Mouse (Mus musculus) frontal cortex, postnatal 10 days (tissue): ENCODE results near the gene Nfkbia.

ENCODE experiments used
- DNase-seq, 2 experiments: peaks; one replicate each; pipeline ENCODE4 v3.0.0; 2022; ENCODE audit warnings: low spot score in 2 of 2, mixed read lengths in 1 of 2

Gene Nfkbia

DNA sequence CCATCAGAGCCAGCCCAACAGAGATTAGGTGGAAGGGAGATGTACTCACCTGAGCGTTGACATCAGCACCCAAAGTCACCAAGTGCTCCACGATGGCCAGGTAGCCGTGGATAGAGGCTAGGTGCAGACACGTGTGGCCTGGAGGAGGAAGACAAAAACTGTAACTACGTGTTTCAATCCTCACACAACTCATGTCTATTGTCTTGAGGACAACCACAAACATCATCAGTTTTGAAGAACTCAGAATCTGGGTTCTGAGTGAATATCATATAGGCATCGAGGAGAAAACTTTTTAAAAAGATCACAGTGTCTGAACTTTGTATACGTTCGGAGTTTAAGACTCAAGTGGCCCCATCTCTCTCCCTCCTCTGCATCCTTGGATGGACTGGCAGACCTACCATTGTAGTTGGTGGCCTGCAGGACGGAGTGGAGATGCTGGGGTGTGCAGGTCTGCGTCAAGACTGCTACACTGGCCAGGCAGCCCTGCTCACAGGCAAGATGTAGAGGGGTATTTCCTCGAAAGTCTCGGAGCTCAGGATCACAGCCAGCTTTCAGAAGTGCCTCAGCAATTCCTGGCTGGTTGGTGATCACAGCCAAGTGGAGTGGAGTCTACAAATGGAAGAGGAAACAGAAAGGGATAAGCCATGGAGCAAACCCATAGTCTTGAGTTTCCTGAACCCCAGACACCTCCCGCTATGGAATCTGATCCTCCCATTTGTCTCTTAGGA lies 1.6 kb downstream of the Nfkbia start:
- DNase-seq, result no peak

GRCm38 (mm10) chr12:55489986-55490721 lies 2.3 kb downstream of the Nfkbia start:
- DNase-seq, result no peak

DNA sequence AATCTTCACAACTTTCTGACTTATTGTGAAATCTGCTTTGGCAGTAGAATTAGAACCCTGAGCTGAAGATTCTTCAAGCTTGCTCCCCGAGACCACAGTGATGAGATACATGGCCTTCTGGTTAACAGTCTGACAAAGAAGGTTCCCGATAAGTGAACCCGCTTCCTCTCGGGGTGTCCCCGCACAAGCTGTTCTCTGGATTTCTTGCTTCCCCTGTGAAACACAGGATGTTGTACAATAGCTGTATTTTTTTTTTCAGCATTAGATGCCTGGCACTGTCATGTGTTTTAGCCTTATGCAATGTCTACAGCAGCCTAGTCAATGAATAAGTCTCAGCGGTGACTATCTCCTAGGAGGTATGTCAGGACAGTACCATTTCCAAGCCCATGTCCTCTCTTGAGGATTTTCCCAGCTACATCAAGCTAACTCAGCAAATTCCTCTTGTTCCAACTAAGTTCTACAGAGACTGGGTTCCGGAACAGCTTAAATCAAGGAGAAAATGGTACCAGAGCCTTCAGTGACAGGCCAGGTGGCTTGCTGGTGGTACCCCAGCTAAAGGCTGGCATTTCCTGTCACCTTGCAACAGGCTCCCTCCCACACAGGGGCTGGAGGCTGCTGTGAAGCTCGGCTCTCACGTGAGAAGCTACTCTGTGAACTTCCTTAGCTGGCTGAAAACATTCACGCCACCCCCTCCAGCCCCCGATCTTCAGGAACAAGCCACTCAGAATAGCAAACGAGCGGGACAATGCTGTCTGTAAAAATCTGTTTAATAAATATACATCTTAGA lies 3.6 kb downstream of the Nfkbia start:
- no peak for DNase-seq

GRCm38 (mm10) chr12:55487843-55488660 lies 4.4 kb downstream of the Nfkbia start:
- no peak for DNase-seq

- no peak for DNase-seq
These were observed 5.3 kb downstream of the Nfkbia start for GRCm38 (mm10) chr12:55486923-55487674.

- DNase-seq, result no peak
These were observed 7.6 kb downstream of the Nfkbia start for GRCm38 (mm10) chr12:55484800-55485199.

- DNase-seq, result no peak
These were observed 8.2 kb downstream of the Nfkbia start for GRCm38 (mm10) chr12:55484079-55484774.

GRCm38 (mm10) chr12:55483591-55483990 lies 8.9 kb downstream of the Nfkbia start:
- DNase-seq, result no peak

- DNase-seq, result no peak
These were observed 9.7 kb downstream of the Nfkbia start for GRCm38 (mm10) chr12:55482732-55483131.

- no peak for DNase-seq
These were observed 10.7 kb downstream of the Nfkbia start for GRCm38 (mm10) chr12:55481739-55482138.

DNA sequence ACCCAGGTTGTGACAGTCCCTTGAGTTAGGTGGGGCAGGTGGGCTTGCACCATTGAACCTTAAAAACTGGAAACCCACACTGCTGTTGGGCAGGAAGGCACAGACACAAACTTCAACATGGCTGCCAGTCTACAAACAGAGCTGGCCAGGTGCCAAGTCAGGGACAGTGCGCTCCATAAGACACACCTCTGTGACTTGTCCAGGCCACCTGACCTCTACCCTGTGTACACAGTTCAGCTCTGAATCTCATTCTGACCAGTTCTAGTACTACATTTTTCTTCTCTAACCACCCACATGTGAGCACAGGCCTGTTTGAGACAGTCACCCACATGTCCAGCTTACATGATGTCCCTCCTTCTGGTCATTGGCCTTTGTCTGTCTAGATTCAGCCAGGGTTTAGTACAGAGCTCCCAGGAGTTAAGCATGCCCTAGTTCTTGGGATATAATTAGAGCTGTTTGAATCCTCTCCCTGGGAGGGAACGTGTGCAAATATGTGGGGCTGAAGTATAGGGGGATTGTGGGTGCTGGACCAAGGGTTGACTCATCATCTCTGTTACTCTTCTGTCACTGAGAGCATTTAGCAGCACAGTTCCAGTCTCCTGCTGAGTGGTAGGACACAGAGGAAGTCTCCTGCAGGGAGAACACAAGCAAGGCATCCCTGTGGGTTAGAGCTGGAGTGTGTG lies 11.8 kb downstream of the Nfkbia start:
- DNase-seq, result no peak

- DNase-seq, result no peak
These were observed 13.5 kb downstream of the Nfkbia start for GRCm38 (mm10) chr12:55478901-55479300.

DNA sequence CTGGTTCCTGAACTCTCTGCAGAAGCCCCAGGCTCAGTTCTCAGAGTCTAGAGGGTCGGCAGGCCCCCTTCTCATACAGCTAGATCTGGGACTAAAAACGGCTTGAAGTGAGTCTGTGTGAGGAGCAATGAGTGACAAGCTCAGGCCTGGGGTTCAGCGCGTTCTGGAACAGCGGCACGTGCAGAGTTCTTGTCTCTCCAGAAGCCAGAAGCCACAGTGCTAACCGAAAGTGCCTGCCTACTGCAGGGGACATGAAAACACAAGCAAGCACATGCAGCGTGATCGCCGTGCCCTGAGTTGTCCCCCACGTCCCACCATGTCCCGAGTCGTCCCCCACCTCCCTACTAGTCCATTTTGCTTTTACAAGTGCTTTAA lies 18.3 kb downstream of the Nfkbia start:
- DNase-seq, result no peak

- no peak for DNase-seq
These were observed 18.9 kb downstream of the Nfkbia start for GRCm38 (mm10) chr12:55473250-55474208.

DNA sequence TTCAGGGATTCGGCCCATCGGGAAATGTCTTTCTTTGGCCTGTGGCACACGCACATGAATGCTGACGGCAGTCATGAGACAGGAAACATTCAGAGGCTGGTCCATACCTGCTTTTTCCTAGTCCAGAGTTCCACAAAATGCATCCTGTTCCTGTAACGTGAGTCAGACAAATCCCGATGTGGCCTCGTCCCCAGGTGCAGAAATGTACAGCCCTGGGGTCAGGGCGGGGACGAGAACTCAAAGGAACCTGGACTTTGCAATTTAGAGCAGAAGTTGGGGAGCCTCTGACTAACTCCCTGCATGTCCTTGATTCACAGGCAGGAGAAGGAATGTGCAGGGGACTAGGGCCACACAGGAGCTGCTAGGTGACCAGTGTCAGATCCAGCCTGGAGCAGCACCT lies 21.1 kb downstream of the Nfkbia start:
- DNase-seq, result no peak

- no peak for DNase-seq
These were observed 22.0 kb downstream of the Nfkbia start for GRCm38 (mm10) chr12:55470442-55470841.

DNA sequence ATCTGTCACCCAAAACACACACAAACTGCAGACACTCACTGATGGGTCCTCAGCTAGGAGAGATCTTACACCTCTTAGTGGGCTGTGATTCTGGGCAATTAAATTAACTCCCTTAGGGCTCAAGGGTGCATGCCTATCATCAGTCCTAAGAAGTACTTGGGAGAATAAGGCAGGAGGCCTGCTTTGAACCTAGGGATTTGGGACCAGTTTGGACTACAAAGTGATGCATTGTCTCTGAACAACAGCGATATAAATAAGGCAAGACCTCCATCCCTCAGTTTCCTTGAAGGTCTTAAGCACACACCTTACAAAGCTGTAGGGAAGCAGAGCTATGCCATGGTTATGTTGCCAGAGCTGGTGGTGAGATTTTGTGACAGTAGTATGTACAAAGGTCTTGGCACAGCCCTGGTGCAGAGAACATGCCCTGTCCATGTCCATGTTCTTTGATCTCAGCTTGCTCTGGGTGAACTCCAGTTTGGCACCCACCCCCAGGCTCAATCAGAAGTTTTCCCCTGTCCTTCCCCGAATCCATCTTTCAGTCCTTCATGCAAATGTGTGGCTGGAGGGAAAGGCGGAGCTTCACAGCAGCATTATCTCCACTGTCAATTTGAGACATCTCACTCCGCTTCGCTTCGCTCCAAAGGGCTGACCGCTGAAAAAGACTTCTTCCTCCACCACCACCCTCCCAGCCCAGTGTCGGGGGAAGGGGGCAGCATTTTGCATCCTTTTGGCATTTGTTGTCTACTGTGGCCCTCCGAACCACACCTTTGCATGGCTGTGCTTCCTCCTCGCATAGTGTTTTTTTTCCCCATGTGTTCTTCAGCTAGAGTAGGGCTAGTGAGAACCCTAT lies 24.9 kb downstream of the Nfkbia start:
- DNase-seq, result no peak

GRCm38 (mm10) chr12:55466816-55467215 lies 25.6 kb downstream of the Nfkbia start:
- no peak for DNase-seq
